Mouse (Mus musculus): ENCODE results near the gene Axdnd1.
"Not testable (repeated sequence)": the region's sequence is repeated elsewhere in the genome, so short reads cannot be mapped to it uniquely, and the experiment has no call there.

DNA sequence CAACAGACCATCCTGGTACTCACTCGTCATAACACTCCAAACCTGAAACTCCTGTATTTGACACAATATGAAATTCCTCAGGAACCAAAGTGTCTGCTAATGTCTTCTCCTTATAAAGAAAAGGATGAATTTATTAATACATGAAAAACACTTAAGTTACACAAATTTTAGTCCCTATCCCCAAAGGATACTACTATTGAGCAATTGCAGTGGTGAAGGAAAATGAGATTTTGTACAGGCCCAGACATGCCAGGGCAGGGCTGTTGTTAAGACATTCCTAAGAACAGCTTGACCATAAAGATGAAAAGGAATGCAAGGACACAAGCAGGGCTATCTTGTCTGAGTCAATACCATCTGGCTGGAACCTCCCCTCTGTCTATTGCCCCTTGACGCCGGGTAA is 20.8 kb downstream of the Axdnd1 start:
- not testable (repeated sequence) for TF ChIP-seq CTCF (IDR thresholded peaks at IDR 0.05; ENCODE audit: insufficient read depth, low read length); POLR2A (IDR thresholded peaks at IDR 0.05; ENCODE audit: borderline replicate concordance, extremely low read depth, low read depth, low read length)
